Mouse (Mus musculus) granulocyte monocyte progenitor cell, adult 5-6 weeks (primary cell): ENCODE data around the gene Cass4. TPM values are rescaled to one million over a fixed set of nuclear protein-coding genes. Genes with fewer than 3 reads are reported as not detected.
A peak's percentile ranks its signal among the peaks of the same experiment; 100 is the strongest.

ENCODE experiments used
- ATAC-seq: replicated peaks from 2 replicates; pipeline ENCODE4 v1.8.0; 2016; ENCODE audit warnings: mild to moderate bottlenecking, moderate TSS enrichment, inconsistent platforms; ENCODE audit not compliant: poor library complexity, severe bottlenecking
- total RNA-seq, 2 experiments: library from RNA; stranded (forward) in 1 of 2; stranded (reverse) in 1 of 2; fragments of 200-712, 200-1000 nt in 1 of 2; fragments of >200 nt in 1 of 2; fragmentation: Nextera tagmentation in 1 of 2; gene quantifications; 2 replicates each; pipeline ENCODE4 v1.2.3; 2014 to 2017

Cass4 gene
- total RNA-seq, 2 experiments from 2014 or later, result 0.64 to 0.93 TPM

DNA sequence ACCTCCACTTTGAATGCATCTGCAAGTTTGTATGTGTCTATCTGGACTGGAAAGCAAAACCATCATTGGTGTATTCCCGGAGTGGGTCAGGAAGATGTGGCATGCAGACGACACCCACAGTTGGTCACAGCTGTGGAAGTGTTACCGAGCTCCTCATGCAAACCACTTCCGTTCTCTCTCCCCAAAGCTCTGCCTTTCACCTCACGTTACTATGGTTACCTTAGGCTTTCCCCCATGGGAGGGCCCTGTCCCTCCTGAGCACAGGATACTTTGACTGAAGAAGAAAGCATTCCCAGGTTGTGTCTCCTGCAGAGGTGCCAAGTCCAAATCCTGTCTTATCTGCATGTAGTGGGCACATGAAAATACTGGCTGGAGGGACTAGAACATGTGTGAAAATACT lies 40.2 kb downstream of the Cass4 start:
- ATAC-seq, result peak; percentile 73

- ATAC-seq, result peak; percentile 58
These were observed 43.9 kb downstream of the Cass4 start for GRCm38 (mm10) chr2:172437371-172437952.

- peak; percentile 81 for ATAC-seq
These were observed 46.4 kb downstream of the Cass4 start, which contains the start of gene Rtf2 for GRCm38 (mm10) chr2:172439843-172440639. Gene Rtf2, plus strand, starts transcription at chr2:172440556.

DNA sequence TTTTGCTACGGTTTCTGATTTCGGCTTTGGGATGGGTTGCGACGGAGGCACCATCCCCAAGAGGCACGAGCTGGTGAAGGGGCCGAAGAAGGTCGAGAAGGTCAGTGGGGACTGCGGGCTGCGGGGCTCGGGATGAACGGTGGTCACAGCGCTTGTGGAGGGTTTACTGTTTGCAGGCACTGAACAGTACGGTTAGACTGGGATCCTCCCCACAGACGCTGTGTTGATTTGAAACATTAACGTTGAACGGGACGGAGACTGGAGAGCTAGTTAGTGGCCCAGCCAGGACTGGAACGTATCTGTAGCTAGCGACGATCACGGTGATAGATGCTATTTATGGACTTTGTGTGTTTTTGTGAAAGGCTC lies 47.0 kb downstream of the Cass4 start:
- ATAC-seq, result peak; percentile 23

- ATAC-seq, result no peak
These were observed 47.6 kb downstream of the Cass4 start for GRCm38 (mm10) chr2:172441176-172441575.

- ATAC-seq, result no peak
These were observed 52.0 kb downstream of the Cass4 start for GRCm38 (mm10) chr2:172445617-172446016.

GRCm38 (mm10) chr2:172447317-172447716 lies 53.7 kb downstream of the Cass4 start:
- peak; percentile 65 for ATAC-seq

DNA sequence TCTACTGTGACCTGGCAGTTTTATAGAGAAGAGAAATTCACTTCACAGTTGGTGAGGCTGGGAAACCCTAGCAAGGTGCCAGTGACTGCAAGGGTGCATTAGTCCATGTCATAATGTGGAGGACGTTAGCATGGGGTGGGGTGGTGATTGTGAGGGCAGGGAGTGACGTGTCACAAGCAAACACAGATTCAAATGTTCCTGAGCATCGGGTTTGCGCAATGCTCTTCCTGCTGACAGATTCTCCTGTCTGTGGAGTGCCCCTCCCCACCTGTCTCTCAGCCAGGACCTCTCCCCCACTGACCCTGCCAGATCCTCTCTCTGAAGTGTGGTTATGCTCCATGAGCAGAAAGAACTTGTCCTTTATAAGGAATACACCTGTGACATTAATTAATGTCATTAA lies 54.7 kb downstream of the Cass4 start:
- no peak for ATAC-seq

GRCm38 (mm10) chr2:172450640-172451039 lies 57.0 kb downstream of the Cass4 start:
- ATAC-seq, result no peak

DNA sequence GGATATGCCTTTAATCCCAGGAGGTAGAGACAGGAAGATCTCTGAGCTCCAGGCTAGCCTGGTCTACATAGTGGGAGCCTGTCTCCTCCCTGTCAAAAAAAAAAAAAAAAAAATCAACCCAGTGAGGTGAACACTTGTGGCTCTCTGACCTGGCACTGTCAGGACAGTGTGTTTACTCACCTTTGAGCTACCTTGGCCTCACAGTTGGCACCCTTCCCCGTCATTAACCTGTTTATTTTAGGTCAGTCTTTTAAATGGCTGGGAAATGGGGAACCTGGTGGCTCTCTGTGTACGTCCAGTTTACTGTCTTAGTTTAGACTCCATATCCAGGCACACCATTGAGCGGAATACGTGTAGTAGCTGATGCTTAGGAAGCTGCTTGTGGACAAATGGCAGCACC lies 58.4 kb downstream of the Cass4 start:
- ATAC-seq, result no peak

- ATAC-seq, result no peak
These were observed 58.9 kb downstream of the Cass4 start for GRCm38 (mm10) chr2:172452458-172452857.

DNA sequence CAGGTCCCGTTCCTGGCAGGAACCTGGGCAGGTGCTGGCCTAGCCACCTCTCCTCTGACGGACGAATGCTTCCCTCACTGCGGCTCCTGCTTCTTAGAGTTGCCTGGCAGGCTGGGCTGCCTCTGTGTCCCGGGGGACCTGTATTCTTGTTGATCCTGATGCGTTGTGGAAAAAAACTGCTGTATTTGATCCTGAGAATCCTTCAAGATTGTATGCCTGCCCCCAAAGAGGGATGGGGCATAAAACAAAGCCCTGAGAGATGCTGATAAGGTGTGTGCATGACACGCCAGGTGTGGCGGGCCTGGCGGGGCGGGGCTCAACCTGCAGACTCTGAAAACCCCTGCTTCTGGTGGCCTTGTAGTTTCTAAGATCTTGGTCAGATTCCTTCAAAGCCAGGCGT lies 64.9 kb downstream of the Cass4 start, which contains the start of gene Gcnt7:
Gene Gcnt7 (minus strand): TSS at position 101 of the 400 bp plus-strand sequence.
- ATAC-seq, result no peak

DNA sequence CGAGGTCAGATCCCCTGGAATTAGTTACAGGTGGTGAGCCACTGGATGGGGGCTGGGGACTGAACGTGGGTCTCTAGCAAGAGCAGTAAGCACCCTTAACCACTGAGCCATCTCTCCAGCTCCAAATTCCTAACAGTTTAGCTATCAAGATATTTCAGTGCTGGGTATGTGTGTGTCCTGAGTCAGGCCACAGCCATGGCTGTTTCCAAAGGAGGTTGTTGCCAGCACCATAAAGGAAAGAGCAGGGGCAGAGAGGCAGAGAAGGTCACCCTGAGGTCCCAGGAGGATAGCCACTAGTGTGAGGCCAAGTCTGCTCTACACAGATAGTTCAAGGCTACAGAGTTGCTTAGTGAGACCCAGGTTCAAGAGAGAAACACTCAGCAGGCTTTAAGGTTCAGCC lies 67.1 kb downstream of the Cass4 start:
- ATAC-seq, result no peak

GRCm38 (mm10) chr2:172462813-172463212 lies 69.2 kb downstream of the Cass4 start:
- ATAC-seq, result no peak

DNA sequence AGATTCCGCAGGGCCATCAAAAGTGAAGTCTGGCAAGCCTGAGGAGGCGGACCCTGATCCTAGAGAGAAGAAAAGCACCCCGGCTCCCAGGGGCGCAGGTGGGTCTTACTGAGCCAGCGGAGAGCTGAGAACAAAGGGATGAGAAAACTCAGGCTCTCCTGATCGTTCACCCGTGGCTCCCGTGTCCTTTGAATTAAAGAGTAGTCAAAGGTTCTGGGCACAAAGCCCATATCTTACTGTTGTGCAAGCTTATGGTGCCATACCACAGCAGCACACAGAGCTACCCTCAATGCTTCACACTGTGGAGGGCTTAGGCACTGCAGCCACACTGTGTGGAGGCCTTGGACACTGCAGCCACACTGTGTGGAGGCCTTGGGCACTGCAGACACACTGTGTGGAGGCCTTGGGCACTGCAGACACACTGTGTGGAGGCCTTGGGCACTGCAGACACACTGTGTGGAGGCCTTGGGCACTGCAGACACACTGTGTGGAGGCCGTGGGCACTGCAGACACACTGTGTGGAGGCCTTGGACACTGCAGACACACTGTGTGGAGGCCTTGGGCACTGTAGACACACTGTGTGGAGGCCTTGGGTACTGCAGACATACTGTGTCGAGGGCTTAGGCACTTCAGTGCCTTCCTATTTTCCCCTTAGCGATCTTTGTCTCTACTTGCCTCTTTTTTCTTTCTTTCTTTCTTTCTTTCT lies 73.0 kb downstream of the Cass4 start:
- 0 out of 2 replicates have a peak, but pooled peaks have one; percentile 20 for ATAC-seq

DNA sequence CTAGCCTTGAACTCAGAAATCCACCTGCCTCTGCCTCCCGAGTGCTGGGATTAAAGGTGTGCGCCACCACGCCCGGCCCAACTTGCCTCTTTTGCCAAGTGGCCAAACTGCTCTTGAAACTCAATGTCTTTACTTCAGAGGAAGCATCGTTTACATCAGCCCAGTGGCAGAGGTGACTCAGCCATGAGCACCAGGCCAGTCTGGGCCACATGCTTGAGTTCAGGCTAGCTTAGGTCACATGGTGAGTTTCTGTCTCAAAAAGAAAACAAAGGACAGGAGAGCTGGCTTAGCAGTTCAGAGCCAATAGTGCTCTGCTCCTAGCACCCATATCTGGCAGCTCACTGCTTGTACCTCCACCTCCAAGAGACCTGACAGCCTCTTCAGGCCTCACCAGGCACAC lies 73.6 kb downstream of the Cass4 start:
- no peak for ATAC-seq

DNA sequence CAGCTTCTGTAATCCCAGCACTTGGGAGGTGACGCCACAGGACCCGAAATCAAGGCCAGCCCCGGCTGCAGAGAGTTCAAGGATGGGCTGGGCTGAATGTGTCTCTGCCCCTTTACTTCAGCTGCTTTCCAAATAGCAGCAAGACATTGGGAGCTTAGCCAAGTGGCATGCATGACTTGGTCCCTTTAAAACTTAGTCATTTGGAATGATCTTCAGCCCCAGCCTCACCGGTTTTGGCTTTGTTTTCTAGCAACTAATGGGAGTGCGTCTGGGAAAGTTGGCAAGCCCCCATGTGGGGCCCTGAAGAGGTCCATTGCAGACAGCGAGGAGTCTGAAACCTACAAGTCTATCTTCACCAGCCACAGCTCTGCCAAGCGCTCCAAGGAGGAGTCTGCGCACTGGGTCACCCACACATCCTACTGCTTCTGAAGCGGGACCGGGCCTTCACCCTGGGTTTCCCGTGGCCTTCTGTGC lies 74.8 kb downstream of the Cass4 start:
- no peak for ATAC-seq

DNA sequence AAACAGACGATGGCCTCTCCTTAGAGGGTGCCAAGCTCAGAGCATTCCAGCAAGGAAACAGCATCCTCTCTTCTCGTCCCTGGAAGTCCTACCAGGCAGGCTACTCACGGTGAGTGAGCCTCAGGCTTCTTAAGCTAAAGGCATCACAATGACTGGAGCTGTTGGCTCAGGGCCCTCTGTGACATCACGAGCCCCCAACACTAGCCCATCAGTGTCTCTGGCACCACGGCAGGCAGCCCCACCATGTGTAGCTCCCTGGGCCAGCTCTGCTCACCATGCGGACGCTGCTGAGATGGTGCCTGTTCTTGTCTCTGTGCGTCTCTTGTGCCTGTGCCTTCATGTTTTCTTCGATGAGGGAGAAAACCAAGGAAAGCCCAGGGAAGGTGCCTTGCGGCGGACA lies 78.7 kb downstream of the Cass4 start, which contains the start of gene Fam209:
Gene Fam209 (plus strand): TSS at position 203 of the 400 bp plus-strand sequence.
- ATAC-seq, result no peak

- no peak; the same call in 1 of the 2 replicates for ATAC-seq
These were observed 80.0 kb downstream of the Cass4 start for GRCm38 (mm10) chr2:172473591-172473990.

- ATAC-seq, result peak; percentile 58
These were observed 81.4 kb downstream of the Cass4 start for GRCm38 (mm10) chr2:172474970-172475369.

GRCm38 (mm10) chr2:172476707-172477260 lies 83.2 kb downstream of the Cass4 start:
- 0 out of 2 replicates have a peak, but pooled peaks have one; percentile 9 for ATAC-seq
